Mouse (Mus musculus) adipocyte (in vitro differentiated cells): ENCODE results near the gene Mcm2.

Experiments
- DNase-seq: peaks from one replicate; pipeline ENCODE4 v3.0.0-alpha.2; 2016; ENCODE audit warnings: low spot score

Gene Mcm2

DNA sequence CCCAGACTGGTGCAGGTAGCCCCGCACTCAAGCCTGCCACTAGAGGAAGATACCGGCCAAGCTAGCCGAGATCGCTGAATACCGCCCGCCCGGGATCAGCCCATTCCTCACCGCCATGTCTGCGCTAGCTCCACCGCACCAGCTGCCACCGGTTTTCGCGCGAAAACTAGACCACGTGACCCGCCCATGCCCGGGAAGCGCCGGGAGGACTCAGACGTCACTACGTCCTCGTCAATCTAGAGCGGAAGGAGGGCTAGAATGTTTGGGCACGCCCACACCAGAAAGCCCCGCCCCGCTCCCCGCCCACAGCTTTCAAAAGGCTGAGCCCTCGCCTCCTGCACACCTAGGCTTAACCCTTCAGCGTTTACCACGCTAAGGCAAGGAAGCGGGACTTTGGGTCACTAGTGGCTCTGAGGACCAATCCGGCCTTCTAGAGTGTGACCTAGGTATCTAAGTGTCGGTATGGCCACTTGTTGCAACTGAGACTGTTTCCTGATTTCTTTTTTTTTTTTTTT lies at the start of gene Mcm2:
Mcm2 (minus strand) TSS at position 247 of the 515 bp plus-strand sequence.
- peak; percentile 98 for DNase-seq

DNA sequence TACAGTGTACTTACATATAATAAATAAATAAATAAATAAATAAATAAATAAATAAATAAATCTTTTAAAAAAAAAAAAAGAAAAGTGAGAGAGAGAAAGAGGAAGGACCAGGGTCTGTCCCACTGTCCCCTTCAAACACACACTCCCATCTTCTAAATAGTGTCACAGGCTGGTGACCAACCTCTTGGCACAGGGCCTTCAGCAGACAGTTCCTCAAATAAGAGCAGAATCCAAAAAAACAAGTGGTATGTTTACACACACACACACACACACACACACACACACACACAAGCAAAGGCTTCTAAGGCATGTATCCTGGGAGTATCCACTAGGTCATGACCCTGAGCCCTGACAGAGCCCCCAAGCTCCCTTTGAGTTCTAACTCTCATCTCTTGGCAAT lies 49.2 kb upstream of the Mcm2 start:
- DNase-seq: no peak

DNA sequence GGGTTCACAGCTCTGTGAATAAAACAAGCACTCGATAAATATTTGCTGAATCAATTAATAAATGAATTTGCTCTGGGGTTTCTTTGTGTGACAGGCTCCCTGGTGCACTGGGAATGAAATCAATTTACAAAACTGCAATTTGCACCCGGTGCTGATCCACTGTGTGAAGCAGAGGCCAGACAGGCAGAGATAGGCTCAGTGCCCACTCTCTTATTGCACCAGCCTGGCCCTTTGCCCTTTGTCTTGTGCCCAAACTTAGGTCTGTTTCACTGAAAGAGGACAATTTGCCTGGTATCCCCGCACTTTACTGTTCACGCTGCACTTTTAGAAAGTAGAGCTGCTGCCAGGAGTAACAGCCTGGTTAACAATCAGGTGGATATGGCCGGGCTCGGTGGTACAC lies 47.9 kb upstream of the Mcm2 start:
- DNase-seq: no peak

DNA sequence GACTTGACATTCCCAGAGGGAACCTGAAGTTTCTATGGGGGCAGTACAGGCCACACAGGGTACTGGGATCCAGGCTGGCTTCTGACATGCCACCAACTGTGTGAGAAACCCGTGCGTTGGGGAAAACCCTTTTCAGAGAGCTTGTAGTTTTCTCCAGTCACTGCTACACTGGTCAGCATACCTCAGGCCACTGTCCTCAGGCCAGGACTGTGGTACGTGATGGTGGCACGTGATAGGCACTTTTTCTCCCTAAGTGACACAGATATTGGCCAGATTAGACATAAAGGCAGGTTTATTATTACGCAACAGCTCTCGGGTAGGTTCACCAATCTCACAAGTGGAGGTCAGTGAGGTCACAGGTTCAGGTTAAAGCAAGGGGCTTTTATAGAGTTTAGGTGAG lies 45.1 kb upstream of the Mcm2 start:
- DNase-seq: no peak

DNA sequence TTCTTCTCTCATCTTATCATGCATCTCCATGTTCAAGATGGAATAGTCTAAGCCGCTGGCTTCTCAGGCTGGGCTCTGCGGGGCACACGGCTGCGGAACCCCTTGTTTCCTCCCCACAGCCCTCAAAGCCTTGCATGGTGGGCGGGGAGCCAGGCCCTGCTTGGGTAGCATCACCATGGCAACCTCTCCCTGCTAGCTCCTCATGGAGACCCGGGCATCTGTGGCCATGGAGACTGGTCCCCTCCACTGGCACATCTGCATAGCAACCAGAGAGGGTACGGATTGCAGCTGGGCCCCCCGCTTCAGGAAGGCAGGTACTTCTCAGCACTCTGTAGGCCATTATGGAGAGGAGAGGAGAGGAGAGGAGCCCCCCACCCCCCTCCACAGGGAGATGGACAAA lies 44.0 kb upstream of the Mcm2 start:
- DNase-seq: no peak

DNA sequence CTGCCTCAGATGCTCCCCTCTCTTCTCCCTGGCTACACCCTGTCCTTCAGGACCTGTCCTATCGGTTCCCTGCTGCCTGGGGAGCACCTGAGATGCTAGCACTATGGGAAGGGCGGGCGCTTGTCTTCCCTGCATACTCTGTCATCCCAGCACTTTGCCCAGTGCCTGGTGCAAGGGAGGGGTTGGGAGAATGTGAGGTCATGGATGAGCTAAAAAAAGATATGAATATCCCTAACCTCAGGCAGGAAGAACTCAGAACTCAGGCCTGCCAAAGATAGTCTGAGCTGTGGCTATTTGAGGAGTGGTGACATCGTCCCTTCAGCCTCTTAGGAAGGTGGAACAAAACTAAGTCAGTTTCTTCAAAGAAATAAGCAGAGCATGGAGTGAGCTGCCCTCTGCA lies 43.0 kb upstream of the Mcm2 start:
- DNase-seq: no peak

DNA sequence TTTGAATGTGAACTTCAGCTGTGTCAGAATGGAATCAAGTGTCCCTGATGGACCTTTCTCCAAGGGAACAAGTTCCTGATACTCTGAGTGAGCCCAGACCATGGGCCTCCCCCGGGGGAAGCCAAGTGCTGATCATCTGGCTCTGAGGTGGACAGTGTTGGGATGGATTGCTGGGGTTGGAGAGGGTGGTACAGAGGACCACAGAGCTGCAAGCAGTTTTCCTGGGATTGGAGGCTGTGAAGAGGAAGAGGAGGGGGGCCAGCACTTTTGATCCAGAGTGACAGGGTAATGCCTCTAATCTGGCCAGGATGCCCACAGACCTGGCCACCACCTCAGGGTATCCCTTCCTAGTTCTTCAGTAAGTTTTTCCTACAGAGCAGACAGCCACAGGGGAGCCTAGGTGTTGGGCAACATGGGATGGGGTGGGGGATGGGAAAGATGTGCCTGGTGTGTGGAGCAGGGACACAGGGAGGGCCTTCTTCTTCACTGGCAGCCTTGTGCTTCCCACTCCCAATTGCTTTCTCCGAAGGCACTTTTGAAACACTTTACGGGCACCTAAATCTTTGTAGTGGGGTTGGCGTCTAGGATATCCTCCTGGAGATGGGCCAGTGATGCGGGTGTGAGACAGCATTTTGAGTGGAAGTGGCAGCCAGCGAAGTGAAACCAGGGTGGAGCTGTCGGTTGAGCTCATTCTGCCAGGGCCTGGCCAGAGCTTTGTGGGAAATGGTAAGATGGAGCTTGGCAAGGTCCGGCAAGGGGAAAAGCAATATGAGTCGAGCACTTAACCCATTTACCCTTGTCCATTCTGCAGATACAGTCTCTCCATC lies 41.7 kb upstream of the Mcm2 start:
- DNase-seq: no peak

DNA sequence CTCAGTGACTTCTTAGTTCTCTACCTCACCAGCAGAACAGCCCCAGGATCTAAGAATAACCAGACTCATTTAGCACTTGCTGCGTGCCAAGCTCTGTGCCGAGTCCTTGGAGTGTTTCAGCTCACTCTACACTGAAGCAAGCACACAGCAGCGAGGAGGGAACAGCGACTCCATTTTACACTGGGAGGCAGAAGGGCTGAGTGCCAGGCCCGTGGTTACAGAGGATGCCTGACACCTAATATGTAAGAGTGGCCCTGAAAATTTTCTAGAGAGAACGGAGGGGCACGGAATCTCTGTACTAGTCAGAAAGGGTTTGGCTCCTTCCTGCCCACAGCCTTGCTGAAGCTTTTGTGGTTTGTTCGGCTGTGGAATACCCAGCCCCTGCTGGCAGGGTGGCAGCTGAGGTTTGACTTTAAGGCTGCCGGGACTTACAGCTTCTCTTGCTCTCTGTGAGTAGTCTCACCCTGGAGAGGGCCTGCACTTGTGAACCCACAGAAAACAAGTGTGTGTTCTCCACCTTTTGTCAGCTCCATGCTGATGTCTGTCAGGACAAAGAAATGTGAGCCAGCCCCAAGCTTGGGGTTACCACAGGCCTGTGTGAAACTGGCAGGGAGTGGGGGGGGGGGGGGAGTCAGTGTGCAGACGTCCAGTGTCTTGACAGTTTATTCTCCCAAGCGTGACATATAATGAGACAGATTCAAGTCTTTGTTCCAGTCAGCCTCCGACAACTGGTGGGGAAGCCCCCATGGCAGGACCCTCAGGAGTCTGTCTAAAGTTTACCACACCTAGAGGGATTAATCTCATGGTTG lies 40.9 kb upstream of the Mcm2 start:
- no peak for DNase-seq

DNA sequence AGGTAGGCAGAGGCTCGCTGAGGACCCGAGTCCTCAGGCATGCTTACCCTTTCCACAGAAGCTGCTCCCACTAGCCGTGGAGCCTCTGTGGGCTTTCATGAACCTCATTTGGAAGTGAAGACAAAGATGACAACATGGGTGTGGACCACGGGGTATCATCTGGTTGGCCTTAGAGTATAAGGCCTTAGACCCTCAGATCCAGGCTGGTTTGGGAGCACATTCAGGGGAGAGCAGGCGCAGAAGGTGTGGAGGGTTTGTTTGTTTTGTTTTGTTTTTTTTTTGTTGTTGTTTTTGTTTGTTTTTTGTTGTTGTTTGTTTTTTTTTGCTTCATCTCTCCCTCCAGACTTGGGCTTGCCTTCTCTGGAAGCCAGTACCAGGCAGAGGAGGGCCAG lies 40.1 kb upstream of the Mcm2 start:
- DNase-seq: no peak

DNA sequence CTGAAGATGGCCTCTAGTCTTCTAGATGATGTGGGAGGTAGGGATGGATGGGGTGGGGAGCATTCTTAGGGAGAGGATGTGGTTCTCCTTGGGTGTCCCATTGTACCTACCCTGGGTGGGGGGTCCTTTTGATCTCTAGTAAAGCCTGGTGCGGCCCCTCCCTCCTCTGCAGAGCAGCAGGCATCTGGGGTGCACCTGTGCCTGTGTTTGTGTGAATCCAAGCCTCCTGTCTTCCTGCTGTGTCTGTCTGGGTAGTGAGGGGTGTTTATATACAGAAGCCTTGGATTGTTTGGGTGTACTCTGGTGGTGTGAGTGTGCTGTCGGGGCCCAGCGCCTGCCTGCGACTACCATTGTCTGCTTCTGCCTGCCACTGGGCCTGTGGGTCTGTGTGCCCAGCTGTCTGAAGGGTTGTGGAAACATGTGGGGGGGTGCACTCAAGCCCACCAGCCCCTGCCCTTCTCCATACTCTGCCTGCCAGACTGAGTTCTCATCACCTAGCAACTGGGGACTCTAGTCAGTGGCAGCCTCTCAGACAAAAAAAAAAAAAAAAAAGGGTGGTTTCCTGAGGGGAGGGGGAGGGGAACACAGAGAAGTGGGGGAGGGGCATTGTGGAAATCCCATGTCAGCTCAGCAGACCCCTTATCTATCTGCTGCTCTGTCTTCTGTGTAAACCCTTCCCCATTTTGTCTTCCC lies 39.5 kb upstream of the Mcm2 start:
- no peak for DNase-seq

DNA sequence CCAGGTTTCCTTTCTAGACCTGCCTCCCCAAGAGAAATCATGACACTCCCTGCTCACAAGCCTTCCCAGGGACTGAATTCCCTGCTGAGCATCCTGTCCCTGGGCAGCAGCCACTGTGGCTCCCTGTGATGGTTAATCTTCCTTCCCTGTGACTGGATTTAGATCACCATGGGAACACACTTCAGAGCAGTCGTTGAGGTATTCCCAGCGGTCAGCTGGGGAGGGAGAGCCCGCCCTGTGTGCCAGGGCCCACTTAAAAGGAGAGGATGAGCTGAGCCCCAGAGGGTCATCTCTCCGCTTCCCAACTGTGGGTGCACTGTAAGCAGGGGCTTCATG lies 38.6 kb upstream of the Mcm2 start:
- DNase-seq: no peak

DNA sequence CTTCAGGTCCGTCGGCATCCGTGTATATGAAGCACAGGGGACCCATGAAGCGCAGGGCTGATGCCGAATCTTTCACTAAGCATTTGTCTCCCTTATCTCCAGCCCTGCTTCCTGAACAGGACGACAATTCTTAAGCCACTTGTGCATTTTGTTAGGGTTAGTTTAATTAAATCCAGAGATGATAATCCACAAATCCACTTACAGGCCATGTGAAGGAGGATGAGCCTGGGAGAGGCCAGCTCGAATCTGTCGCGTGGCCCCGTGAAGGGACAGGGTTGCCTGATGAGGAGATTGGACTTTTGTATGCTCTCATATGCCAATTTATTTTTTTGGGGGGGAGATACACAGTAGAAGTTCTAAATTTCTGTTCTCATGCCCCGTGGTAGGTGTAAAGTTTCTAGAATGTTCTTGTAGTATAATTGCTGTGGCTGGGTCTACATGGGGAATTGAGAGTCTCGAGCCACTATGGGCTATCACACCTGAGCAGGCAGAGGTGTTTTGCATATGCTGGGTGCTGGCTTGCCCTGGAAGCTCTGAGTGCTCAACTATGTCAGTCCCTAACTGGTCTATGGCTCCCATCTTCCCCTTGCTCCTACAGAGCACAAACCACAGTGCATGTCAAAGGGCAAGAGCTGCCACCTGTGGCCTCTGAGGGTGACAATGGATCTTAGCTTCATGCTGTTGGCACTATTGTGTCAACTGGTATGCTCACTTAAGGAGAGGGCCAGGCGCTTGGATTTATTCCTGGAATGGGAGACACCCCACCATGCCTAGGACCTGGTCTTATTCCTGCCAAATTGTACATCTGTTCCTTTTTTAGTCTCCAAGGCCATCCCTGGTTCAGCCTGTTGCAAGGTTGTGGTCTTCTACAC lies 38.0 kb upstream of the Mcm2 start:
- DNase-seq: no peak

DNA sequence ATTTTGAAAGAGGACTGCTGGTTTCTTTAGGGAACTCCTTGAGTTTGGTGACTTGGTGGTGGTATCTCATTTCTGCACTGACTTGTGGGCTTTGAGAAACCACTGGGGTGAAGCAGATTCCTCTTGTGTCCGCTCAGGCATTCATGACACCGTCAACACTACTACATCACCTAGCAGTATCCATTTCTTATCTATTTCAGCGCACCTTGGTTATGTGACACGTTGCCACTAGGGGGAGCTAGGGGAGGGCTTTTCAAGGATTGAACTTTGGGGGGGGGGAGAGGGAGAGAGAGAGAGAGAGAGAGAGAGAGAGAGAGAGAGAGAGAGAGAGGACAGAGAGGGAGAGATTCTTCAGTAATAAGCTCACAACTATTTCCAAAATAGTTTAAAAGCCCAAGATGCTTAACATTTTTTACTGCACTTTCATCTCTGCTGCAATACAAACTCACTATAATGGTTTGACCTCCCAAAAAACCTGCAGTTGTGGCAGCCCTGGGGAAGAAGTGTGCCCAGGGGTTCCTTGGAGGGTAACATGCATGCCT lies 37.2 kb upstream of the Mcm2 start:
- DNase-seq: peak; percentile 73

DNA sequence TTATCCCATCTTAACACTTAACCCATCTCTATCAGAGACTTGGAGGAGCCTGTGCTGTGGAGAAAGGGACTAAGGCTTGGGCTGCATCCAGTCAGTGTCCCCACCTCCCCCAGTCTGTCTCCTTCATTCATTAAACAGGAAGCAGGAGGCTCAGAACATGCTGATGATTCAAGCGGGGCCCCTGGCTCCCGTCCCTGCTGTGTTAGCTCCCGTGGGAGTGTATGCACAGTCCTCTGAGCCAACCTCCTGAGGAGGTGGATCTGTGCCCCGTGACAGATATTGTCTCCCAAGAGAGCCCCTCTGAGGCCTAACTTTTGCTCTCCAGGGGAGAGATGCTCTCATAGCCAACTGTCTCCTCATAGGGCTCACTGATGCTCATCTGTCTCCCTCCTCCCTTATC lies 36.2 kb upstream of the Mcm2 start:
- DNase-seq: no peak

DNA sequence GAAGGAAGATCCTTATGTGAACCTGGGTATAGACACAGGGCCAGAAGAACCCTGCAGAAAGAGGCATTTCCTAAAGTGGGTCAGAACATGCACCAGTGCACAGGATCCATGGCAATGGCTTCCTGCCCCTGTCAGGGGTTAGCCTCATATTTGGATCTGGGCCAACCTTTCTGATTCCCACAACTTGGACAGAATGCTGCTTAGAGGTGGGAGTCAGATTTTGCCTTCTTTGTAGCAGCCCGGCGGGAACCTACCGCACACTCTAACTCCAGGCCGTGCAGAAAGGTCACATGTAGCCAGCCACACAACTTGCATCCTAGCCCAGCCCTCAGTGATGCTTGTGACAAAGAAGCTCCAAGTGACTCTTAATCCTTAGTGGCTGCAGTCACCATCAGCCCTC lies 35.6 kb upstream of the Mcm2 start:
- DNase-seq: no peak

DNA sequence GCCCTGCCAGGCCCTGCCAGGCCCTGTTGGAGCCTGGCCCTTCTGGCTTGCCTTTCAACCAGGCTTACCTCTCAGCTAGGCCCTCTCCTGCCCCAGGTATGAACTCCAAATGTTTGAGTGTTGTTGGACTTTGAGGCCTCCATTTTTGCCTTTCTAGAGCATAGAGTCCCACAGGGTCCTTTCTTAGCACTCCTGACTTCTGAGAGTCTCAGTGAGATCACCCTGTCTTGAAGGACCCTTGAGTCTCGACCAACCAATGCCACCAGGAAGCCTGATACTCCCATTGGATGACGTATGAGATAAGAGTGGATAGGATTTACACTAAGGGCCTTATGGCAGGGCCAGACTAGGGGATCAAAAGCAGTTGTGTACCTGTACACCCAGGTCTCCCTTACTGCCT lies 32.9 kb upstream of the Mcm2 start:
- no peak for DNase-seq

DNA sequence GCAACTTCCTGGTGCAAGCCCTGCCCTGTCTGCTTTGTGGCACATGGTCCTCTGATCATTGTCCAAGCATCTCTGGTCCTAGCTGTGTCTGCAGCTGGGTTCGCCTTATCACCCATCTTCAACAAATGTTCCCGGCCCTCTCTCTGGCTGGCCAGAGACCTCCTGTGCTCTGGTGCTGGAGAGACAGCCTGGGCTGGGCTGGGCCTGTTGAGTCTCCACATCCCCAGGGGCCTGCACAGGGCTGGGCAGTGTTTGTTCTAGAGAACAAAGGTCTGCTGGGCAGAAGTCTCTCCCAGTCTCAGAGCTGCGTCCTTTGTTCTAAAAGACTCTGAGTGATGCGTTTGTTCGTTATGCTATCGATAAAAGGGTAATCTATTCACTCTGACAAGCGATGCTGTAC lies 31.5 kb upstream of the Mcm2 start:
- no peak for DNase-seq

DNA sequence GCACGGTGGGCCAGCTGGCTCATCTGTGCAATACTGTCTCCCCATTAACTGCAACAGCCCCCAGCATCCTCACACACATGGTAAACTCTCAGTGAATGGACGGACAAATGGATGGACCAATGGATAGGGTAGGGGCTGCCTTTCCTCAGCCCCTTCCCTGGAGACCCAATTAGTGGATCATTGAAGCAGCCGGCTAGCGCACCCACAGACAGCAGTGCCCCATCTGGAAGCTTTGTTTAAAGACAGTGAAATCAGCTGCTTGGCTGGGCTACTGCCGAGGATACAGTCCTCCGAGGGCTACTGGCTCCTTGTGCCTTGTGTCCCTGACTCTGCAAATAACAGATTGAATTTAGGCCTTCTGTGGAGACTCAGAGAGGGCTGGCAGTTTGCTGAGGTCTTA lies 30.9 kb upstream of the Mcm2 start:
- no peak for DNase-seq

DNA sequence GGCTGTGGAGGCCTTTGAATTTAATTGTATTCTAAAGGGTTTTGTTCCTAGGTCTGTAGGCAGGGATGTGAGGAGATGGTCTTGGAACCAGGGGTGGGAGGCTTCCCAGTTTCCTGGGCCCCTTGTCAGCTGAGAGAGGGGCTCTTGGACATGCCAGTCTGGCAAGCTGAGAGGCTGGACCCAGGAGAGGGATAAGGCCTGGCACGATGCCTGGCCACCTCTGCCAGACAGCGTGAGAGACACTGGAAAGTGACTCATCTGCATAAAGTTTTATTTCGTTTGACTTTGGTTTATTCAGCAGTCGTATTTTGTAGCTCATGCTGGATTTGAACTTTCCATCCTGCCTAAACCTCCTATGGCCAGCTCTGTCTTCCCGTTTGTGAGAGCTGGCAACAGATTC lies 30.0 kb upstream of the Mcm2 start:
- DNase-seq: peak; percentile 47

DNA sequence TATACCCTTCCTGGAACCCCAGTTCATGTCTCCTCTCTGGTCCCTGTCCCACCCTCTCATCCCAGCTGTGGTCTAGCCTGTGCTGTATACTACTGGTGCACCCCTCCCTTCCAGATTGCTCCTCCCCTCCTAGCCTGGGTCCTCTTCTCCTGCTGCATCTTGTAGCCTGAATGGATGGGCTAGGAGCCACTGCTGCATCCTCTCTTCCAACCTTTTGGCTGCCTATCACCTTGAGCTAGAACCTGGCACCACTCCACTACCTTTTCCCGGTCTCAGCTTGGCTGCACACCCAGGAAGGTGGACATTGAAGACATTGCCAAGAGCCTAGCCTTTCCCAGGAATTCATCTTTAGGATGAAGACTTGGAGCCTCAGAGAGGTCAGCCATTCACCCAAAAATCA lies 29.4 kb upstream of the Mcm2 start:
- DNase-seq: no peak

DNA sequence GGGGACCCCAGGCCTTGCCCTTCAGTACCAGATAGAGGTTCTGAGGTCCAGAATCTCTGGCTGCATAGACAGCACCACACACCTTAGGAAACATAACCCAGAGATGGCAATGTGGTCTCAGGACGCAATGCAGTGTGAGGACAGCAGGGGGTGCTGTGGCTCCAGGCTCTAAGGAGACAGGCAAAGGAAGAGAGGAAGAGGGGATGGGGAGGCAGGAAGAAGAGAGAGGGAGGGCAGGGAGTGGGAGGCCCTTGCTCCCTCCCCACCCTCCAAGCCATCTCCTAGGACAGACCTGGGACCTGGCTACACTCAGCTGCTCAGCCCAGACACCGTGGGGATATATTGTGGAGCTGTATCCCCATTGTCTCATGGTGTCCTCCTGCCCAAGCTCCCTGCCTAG lies 29.0 kb upstream of the Mcm2 start:
- DNase-seq: peak; percentile 88

DNA sequence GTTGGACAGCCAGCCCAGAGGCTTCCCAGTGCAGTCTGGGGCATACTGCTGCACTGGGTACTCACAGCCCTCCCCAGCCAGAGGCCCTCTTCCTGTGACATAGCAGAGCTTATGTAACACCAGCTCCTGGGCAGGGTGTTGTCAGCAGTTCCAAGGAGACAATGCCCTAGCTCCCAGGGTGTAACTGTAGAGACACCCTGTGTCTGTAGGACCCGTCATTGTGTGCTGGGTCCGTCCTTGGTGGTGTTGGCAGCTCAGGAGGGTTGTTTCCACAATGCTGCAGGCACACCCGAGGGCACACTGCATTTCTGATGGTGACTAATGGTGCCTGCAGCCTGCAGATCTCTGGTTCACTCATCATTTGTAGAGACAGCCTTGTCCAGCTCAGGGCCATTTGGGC lies 28.3 kb upstream of the Mcm2 start:
- peak; percentile 63 for DNase-seq
